Mouse (Mus musculus) embryonic fibroblast, embryonic 13.5 days (primary cell): ENCODE results near the gene Tmem229b.

Experiments used
- CTCF ChIP-seq: IDR thresholded peaks from 2 replicates; pipeline ENCODE4 v1.5.1; 2011; ENCODE audit warnings: mild to moderate bottlenecking, control low read depth, low read length, moderate library complexity, borderline replicate concordance; ENCODE audit not compliant: insufficient read depth
- POLR2A ChIP-seq: IDR thresholded peaks from 2 replicates; pipeline ENCODE4 v1.6.1; 2011; ENCODE audit warnings: low read depth, mild to moderate bottlenecking, control low read depth, low read length, moderate library complexity

DNA sequence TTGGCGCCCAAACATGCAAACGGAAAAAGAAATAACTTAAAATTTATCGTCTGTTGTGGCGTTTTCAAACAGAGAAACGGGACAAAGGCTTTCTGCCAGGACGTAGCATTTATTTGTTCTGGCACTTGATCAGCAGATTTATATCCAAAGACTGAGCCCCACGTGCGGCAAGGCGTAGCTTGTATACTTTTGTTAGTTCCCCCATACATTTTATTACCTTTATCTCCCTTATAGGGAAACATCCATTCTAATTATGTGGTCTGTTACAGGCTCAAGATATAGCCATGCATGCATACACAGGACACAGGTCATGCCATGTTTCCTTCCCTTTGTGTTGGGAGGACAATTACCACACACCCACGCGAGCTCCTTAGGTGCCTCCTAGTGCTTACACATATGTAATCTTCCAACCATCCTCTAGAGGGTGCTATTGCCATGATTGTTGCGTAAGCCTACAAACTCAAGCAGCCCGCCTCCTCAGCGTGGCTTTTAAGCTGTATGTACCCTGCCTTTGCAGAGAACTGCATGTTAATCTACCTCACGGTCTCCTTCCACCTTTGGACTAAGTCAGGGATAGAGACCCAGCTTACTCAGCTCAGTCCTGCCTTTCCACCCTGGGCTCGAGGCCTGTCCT is 88.2 kb downstream of the Tmem229b start:
- TF ChIP-seq CTCF (peak; percentile 53), POLR2A (no peak)
